Mouse (Mus musculus) adrenal gland, adult 8-10 months (tissue): ENCODE data around the gene Arpc5l. TPM values are rescaled to one million over a fixed set of nuclear protein-coding genes. Genes with fewer than 3 reads are reported as not detected.
"Not testable (repeated sequence)": the region's sequence is repeated elsewhere in the genome, so short reads cannot be mapped to it uniquely, and the experiment has no call there.

ENCODE experiments used
- DNase-seq: peaks from one replicate; pipeline ENCODE4 v3.0.0; 2022
- total RNA-seq, 4 experiments: library from RNA; stranded (reverse); gene quantifications; 2 replicates each; pipeline ENCODE4 v1.2.4; 2022

The Arpc5l gene
- total RNA-seq, 4 experiments from 2014 or later = 86.2 to 93.4 (median 87.6) TPM

GRCm38 (mm10) chr2:38999910-39000586 lies 5.1 kb upstream of the Arpc5l start:
- DNase-seq = no peak

DNA sequence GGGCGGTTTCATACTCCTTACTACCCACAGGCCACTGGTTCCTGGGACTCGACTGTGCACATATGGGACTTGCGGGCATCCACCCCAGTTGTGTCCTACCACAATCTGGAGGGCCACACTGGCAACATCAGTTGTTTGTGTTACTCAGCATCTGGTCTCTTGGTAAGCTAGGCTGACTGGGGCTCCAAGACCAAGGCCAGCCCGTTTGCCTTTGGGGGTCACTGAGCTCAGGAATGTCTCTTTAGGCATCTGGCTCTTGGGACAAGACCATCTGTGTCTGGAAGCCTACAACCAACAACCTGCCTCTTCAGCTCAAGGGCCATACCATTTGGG lies 4.6 kb upstream of the Arpc5l start:
- no peak for DNase-seq

GRCm38 (mm10) chr2:39001866-39002265 lies 3.3 kb upstream of the Arpc5l start:
- no peak for DNase-seq

- DNase-seq = no peak
These were observed 2.0 kb upstream of the Arpc5l start for GRCm38 (mm10) chr2:39003106-39003505.

DNA sequence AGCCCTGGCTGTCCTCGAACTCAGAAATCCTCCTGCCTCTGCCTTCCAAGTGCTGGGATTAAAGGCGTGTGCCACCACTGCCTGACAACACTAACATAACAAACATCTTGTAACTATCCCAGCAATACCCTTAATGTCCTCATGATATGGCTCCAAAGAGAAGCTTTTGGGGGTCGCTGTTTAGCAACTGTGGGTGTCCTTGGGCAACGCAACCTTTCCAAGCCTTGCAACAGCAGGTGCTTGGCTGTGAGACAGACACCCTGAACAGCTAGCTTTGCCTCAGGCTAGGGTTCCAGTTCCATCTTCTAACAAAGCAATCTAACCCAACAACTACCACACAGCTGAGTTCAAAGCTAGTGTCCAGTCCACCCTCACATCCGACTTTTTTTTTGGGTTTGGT lies 1.6 kb upstream of the Arpc5l start:
- DNase-seq = no peak

DNA sequence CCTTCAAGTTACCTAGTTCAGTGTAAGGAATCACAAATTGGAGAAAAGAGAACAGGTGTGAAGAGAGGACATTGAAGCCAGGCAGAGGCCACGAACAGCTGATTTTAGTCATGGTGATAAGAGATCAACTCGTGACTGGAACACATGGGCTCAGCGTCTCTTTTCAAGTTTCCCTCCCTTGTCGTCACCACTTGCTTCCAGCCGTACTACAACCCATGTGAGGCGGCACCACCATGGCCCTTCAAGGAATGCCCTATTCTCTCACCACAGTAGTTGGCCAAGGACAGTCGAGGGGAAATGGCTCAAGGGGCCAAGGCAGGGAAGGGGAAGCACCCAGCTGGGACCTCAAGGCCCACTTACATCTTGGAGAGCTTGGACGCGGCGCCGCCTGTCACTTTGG lies 776 bp upstream of the Arpc5l start:
- no peak for DNase-seq

GRCm38 (mm10) chr2:39005574-39006079 lies 479 bp downstream of the Arpc5l start, which contains the start of gene Rpl35:
Rpl35 (minus strand) TSS chr2:39005624.
- no peak for DNase-seq

DNA sequence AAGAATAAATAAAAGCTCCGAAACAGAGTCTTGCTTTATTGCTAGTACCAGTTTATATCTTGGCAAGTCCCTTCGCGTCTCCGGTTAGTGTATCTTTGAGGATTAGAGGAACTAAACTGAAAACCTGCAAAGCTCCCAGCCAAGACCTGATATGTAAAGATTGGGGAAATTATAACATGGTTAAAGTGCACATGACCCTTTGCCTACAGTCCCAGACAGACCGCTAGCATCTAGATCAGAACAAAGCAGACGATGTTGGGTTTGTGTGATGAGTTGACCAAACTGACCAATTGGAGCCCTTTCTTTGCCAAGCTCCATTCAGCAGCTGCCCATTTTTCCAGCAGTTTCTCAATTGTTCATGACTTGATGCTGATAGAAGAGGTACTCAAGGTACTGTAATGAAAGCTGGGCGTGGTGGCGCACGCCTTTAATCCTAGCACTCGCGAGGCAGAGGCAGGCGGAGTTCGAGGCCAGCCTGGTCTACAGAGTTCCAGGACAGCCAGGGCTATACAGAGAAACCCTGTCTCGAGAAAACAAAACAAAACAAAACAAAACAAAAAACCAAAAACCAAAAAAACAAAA lies 1.1 kb downstream of the Arpc5l start:
- DNase-seq = no peak

DNA sequence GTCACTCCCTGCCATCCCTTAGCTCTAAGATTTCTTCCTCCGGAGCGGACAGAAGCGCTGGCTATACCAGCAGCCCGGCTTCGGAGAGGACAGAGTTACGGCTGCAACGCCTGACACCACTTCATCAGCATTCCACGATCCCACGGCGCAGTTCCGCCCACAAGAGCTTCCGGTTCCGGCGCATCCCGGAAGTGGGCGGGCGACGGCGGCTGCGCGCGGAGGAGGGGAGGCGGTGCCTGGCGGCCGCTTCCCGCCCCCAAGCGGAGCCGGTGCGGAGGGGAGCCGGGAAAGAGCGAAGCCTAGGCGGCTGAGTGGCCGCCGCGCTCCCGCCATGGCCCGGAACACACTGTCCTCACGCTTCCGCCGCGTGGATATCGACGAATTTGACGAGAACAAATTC lies 2.7 kb downstream of the Arpc5l start:
- DNase-seq = peak; percentile 91

DNA sequence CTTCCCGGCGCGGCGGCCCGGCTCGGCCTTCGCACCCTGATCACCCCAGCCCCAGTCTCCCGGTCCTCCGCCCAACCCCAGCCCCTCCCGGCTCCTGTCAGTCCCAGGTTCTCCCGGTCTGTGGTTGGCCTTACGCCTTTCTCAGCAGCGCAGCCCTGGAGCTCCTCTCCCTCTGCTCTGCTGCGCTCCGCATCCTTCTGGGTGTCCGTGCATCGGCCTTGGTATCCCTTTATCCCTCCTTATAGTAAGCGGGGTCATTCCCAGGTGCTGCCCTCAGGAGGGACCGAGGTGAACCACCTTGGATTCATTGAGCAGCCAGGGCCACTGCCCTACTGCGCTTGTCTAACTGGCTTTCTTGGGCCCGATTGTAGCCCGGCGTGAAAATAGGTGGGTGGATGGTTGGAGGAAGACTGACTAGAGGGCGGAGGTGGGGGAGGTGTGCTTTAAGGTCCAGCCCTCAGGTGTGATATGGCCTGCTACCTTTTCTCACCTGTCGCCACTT lies 3.3 kb downstream of the Arpc5l start:
- no peak for DNase-seq

GRCm38 (mm10) chr2:39008954-39009365 lies 3.8 kb downstream of the Arpc5l start:
- DNase-seq = no peak

DNA sequence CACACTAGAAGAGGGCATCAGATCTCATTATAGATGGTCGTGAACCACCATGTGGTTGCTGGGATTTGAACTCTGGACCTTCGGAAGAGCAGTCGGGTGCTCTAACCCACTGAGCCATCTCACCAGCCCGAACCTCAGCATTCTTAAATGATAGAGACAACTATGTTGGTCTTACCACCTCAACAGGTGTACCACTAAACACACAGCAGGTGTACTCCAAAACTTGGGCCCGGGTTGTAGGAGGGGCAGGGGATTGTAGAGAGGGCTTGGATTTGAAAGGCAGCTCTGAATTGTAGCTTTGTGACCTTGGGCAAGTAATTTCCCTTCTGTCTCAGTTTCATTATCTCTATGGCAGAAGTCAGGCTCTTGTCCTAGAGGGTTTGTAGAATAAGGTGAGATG lies 5.0 kb downstream of the Arpc5l start:
- DNase-seq = not testable (repeated sequence)

DNA sequence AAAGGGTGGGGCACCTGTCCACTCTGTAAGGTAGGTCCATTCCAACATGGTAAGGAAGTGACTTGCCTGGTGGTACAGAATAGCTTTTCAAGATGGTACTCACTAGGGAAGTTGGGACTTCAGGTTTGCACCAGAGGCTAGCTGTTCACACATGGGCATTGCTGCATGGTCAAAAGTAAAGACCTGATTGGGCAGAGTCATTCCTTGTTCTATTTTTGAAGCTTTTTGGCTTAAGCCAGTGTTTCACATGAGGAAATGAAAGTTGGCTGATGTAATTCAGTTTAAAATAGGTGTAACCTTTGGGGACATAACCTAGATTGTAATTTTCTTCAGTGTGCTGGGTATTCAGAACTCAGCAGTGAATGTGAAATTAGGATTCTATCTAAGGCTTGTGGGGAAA lies 6.1 kb downstream of the Arpc5l start:
- no peak for DNase-seq

DNA sequence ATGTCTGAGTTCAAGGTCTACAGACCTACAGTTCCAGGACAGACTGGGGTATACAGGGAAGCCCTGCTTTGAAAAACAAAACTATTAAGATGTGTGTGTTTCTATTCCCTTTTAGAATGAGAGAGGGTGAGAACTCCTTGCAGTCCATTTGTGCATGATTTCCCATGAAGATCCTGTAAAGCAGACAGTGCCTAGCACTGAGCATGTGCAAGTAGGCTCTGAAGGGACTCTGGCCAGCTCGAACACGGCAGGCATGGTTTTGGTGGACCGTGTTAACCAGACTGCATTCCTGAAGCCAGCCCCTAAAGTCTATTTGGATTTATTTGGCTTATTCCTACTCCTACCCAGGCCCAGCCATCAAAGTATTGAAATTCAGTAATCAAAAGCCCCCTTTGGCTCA lies 6.8 kb downstream of the Arpc5l start:
- no peak for DNase-seq

GRCm38 (mm10) chr2:39012768-39013279 lies 7.7 kb downstream of the Arpc5l start:
- DNase-seq = no peak

GRCm38 (mm10) chr2:39016581-39016980 lies 11.4 kb downstream of the Arpc5l start:
- no peak for DNase-seq

DNA sequence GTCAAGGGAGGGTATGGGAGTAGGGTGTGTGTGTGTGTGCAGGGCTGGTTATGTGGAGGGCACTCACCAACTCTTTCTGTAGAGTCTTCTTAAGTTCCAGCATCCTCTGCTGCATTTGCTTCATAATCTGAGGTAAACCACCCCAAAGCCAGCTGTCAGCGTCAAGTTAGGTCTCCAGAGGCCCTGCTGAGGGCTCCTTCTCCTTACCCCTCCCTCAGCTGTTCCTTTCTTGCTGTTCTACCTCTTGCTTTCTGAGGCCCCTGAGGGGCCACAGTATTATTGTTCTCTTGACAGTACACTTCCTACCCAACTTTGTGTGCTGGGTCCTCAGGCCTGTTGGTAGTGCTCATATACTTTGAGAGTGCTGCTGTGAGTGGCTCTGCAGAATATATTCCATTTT lies 14.9 kb downstream of the Arpc5l start:
- no peak for DNase-seq

GRCm38 (mm10) chr2:39031611-39032010 lies 26.5 kb downstream of the Arpc5l start:
- DNase-seq = no peak

GRCm38 (mm10) chr2:39040215-39040614 lies 35.1 kb downstream of the Arpc5l start:
- DNase-seq = no peak

GRCm38 (mm10) chr2:39048515-39048914 lies 43.4 kb downstream of the Arpc5l start:
- no peak for DNase-seq

DNA sequence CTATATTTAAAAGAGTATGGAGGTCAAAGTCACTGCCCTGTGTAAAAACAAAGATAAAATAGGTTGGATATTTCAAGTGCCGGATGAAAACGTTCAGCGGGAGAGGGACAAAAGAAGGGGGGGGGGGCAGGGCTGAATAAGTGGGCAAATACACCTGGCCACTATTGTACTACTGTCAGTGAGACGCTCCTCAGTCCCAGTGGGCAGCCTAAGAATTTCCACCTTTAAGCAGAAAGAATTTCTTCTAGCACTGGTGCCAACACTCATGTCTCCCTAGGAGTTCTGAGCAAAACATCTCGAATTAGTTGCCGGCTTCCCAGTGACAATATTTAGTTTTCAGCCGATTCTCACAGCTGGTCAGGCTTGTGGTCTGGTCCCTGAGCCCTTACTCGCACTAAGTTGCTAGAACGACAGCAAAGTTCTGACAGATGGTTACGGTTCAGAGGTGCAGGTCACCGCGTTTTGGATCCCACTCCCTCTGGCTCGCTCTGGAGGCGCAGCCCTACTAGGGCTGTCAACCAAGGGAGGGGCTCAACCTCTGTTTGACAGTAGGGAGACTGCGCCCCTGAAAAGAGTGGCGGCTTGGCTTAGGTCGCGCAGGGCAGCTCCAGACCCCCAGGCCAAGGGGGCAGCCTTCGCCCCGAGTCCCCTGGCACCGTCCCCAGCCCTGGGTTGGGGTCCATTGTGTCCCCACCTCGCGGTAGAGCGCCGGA lies 59.7 kb downstream of the Arpc5l start:
- DNase-seq = no peak
